Mouse (Mus musculus): ENCODE data around the gene Hyal2.
A peak's percentile ranks its signal among the peaks of the same experiment; 100 is the strongest.
"Not testable (repeated sequence)": the region's sequence is repeated elsewhere in the genome, so short reads cannot be mapped to it uniquely, and the experiment has no call there.

Gene Hyal2

GRCm38 (mm10) chr9:107547026-107547425, 20.7 kb upstream of the Hyal2 start, which contains the start of gene Zmynd10:
Zmynd10 (plus strand) TSS chr9:107547298.
- peak; percentile 97 for DNase-seq

GRCm38 (mm10) chr9:107547957-107548356, 19.8 kb upstream of the Hyal2 start:
- peak in 1 of 2 experiments; percentile 22 for DNase-seq

- no peak for DNase-seq
These were observed 18.9 kb upstream of the Hyal2 start for GRCm38 (mm10) chr9:107548820-107549219.

- DNase-seq: no peak
These were observed 18.3 kb upstream of the Hyal2 start for GRCm38 (mm10) chr9:107549297-107550074.

GRCm38 (mm10) chr9:107550491-107551116, 17.1 kb upstream of the Hyal2 start:
- DNase-seq: peak; percentile 89 to 93

- DNase-seq: peak; percentile 81 to 82
These were observed 16.4 kb upstream of the Hyal2 start, which contains the start of gene Rassf1 for GRCm38 (mm10) chr9:107551117-107551889. Rassf1 (plus strand) TSS chr9:107551555.

GRCm38 (mm10) chr9:107551890-107552355, 15.8 kb upstream of the Hyal2 start:
- no peak for DNase-seq

GRCm38 (mm10) chr9:107552690-107553393, 14.9 kb upstream of the Hyal2 start:
- DNase-seq: no peak

GRCm38 (mm10) chr9:107553541-107554318, 14.0 kb upstream of the Hyal2 start:
- DNase-seq: no peak

- peak; percentile 95 for DNase-seq
These were observed 13.4 kb upstream of the Hyal2 start for GRCm38 (mm10) chr9:107554319-107554825.

GRCm38 (mm10) chr9:107555031-107555457, 12.7 kb upstream of the Hyal2 start:
- DNase-seq: peak; percentile 59 to 66

GRCm38 (mm10) chr9:107555701-107556100, 12.0 kb upstream of the Hyal2 start:
- DNase-seq: no peak

- no peak for DNase-seq
These were observed 11.4 kb upstream of the Hyal2 start for GRCm38 (mm10) chr9:107556346-107556745.

- peak; percentile 97 for DNase-seq
These were observed 4.6 kb upstream of the Hyal2 start, which contains the start of gene Tusc2 for GRCm38 (mm10) chr9:107563029-107563581. Tusc2 (plus strand) TSS chr9:107563255.

- not testable (repeated sequence) for DNase-seq
These were observed 2.2 kb upstream of the Hyal2 start for GRCm38 (mm10) chr9:107565556-107565955.

GRCm38 (mm10) chr9:107566041-107566709, 1.6 kb upstream of the Hyal2 start:
- DNase-seq: peak; percentile 90 to 95

- peak; percentile 67 to 82 for DNase-seq
These were observed 890 bp upstream of the Hyal2 start for GRCm38 (mm10) chr9:107566855-107567254.

- peak; percentile 91 to 92 for DNase-seq
These were observed 851 bp downstream of the Hyal2 start for GRCm38 (mm10) chr9:107568331-107569261.

- DNase-seq: no peak
These were observed 1.5 kb downstream of the Hyal2 start for GRCm38 (mm10) chr9:107569270-107569669.

Data from kidney, adult 8-10 months (tissue).